Mouse (Mus musculus) cerebellum, adult 2 months (tissue): ENCODE measurements at regions not wholly inside any gene's neighbourhood (a gene's known extent, or its start where the extent isn't known, plus 50 kb on each side); places are given as distances from the start of the nearest gene placed in this dataset.

Experiments
- CTCF ChIP-seq: fragments of 200-500 bp; IDR thresholded peaks from 2 replicates; pipeline ENCODE4 v1.5.1; 2011; ENCODE audit warnings: low read depth, mild to moderate bottlenecking, control low read depth, low read length, moderate library complexity, borderline replicate concordance; ENCODE audit not compliant: insufficient read depth
- POLR2A ChIP-seq: fragments of 200-500 bp; IDR thresholded peaks from 2 replicates; pipeline ENCODE4 v1.6.1; 2011; ENCODE audit warnings: low read length, control low read depth, borderline replicate concordance; ENCODE audit not compliant: insufficient read depth

- TF ChIP-seq CTCF (no peak), POLR2A (no peak)
These were observed 234.0 kb downstream of the Snx10 start for GRCm38 (mm10) chr6:51757746-51758145.
